Mouse (Mus musculus): ENCODE measurements around the gene Strn. TPM values are rescaled to one million over a fixed set of nuclear protein-coding genes. Genes with fewer than 3 reads are reported as not detected.

Strn gene
- polyA plus RNA-seq, 1 experiment = 6.0 TPM

DNA sequence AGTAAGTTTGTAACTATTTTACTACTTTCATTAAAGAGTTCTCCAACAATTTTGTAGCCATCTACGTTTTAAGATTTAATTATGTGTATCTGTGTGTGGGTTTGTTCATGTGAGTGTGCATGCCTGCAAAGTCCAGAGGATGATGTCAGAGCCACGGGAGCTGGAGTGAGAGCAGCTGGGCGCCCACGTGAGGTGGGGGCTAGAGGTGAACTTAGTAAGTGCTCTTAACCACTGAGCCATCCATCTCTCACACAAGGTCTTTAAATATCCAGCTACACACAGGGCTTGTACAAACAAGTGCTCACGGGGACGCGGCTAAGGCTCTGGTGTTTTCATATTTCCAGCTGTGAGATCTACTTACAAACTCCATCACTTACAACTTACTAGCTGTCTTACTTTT, 29.1 kb upstream of the Strn start:
- WGBS = 96% methylated on average over 7 of the region's 7 CpGs
- Histone ChIP-seq H3K4me3 (ENCODE audit: extremely low read depth, insufficient read depth, insufficient read length) (no peak overlapping the region), H3K27ac (ENCODE audit: insufficient read depth, low read length) (no peak overlapping the region), H3K27me3 (ENCODE audit: control insufficient read depth, insufficient read depth, low read length) (no peaks in the 10 kb centered on the region), H3K36me3 (ENCODE audit: control insufficient read depth, insufficient read depth, low read length) (peaks cover 35% of the 10 kb centered on the region), H3K4me1 (ENCODE audit: control insufficient read depth, insufficient read depth, insufficient read length) (no peaks in the 10 kb centered on the region)
- no peak for DNase-seq (ENCODE audit: low read depth in 1 of 2, low spot score in 2 of 2)
- TF ChIP-seq POLR2A (IDR thresholded peaks at IDR 0.05; ENCODE audit: low read depth, low read length) (no peak), CTCF (IDR thresholded peaks at IDR 0.05; ENCODE audit: extremely low read depth, insufficient read depth, insufficient read length, insufficient replicate concordance) (no peak)

DNA sequence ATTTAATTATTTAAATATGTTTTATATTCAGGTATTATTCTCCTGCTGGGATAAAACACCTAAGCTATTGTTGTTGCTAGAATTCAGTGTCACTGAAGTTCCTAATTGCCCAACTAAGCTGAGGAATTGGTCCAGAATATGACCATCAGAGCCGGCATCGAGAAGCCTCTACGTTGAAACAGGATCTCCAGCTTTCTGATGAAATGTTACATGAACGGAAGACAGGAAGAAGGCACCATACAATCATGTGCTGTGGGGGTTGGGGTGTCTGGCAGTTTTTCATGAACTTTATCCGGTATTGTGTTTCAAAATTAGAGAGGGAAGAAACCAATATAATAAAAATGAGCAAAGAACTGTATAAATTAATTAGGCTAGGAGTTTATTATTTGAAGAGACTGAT, 26.3 kb upstream of the Strn start:
- H3K4me1 ChIP-seq (ENCODE audit: control insufficient read depth, insufficient read depth, insufficient read length) = no peaks in the 10 kb centered on the region
- H3K27ac ChIP-seq (ENCODE audit: insufficient read depth, low read length) = no peak overlapping the region
- H3K27me3 ChIP-seq (ENCODE audit: control insufficient read depth, insufficient read depth, low read length) = no peaks in the 10 kb centered on the region
- H3K36me3 ChIP-seq (ENCODE audit: control insufficient read depth, insufficient read depth, low read length) = peaks cover 28% of the 10 kb centered on the region
- WGBS = 96% methylated on average over 5 of the region's 5 CpGs
- no peak overlapping the region for H3K4me3 ChIP-seq (ENCODE audit: extremely low read depth, insufficient read depth, insufficient read length)
- no peak for DNase-seq (ENCODE audit: low read depth in 1 of 2, low spot score in 2 of 2)
- TF ChIP-seq POLR2A (IDR thresholded peaks at IDR 0.05; ENCODE audit: low read depth, low read length) (no peak), CTCF (IDR thresholded peaks at IDR 0.05; ENCODE audit: extremely low read depth, insufficient read depth, insufficient read length, insufficient replicate concordance) (no peak)

DNA sequence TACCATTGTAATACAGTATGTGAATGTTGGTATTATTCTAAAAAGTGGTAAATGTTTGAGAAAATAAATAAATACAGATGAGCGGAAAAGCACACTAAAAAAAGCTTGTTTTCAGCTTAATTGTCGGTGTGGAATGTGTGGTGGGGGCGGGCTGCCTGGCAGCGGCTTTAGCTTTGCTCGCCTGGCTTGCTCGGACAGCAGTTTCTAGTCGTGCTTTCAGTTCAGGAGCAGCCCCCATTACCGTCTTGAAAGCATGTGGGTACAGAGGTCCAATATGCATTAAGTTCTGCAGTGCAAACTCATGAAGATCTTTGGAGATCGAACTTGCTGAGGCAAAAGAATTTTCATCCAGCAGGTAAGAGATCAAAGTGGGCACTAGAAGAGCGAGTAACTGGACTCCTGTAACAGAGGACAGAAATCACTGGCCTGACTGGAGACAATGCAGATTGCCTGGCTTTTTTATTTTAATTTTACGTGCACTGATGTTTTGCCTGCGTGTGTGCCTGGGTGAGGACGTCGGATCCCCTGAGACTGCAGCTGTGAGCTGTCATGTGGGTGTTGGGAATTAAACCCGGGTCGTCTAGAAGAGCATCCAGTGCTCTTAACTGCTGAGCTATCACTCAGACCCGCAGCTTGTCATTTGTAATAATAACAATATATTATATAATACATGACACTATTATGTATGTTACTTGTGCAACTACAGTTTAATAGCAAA, 16.1 kb upstream of the Strn start:
- 88% methylated on average over 17 of the region's 17 CpGs for WGBS
- no peaks in the 10 kb centered on the region for H3K27me3 ChIP-seq (ENCODE audit: control insufficient read depth, insufficient read depth, low read length)
- TF ChIP-seq POLR2A (IDR thresholded peaks at IDR 0.05; ENCODE audit: low read depth, low read length) (no peak), CTCF (IDR thresholded peaks at IDR 0.05; ENCODE audit: extremely low read depth, insufficient read depth, insufficient read length, insufficient replicate concordance) (no peak)
- no peak overlapping the region for H3K4me3 ChIP-seq (ENCODE audit: extremely low read depth, insufficient read depth, insufficient read length)
- H3K4me1 ChIP-seq (ENCODE audit: control insufficient read depth, insufficient read depth, insufficient read length) = no peaks in the 10 kb centered on the region
- peaks cover 24% of the 10 kb centered on the region for H3K36me3 ChIP-seq (ENCODE audit: control insufficient read depth, insufficient read depth, low read length)
- no peak overlapping the region for H3K27ac ChIP-seq (ENCODE audit: insufficient read depth, low read length)
- DNase-seq (ENCODE audit: low read depth in 1 of 2, low spot score in 2 of 2) = no peak

DNA sequence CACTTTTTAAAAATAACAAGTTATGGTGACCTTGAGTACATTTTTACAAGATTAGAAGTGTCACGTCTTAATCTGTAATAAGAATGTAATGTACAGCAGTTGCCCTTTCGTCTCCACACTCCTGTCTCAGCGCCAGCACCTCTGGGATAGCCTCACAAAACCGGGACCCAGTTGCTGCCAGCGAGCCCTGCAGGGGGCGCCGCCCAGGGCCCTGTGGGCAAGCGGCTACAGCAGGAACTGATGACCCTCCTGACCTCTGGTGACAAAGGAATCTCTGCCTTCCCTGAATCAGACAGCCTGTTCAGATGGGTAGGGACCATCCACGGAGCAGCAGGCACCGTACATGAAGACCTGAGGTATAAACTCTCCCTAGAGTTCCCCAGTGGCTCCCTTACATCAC, 15.1 kb upstream of the Strn start:
- Histone ChIP-seq H3K36me3 (ENCODE audit: control insufficient read depth, insufficient read depth, low read length) (peaks cover 22% of the 10 kb centered on the region), H3K4me1 (ENCODE audit: control insufficient read depth, insufficient read depth, insufficient read length) (no peaks in the 10 kb centered on the region), H3K4me3 (ENCODE audit: extremely low read depth, insufficient read depth, insufficient read length) (no peak overlapping the region), H3K27me3 (ENCODE audit: control insufficient read depth, insufficient read depth, low read length) (no peaks in the 10 kb centered on the region), H3K27ac (ENCODE audit: insufficient read depth, low read length) (no peak overlapping the region)
- 94% methylated on average over 10 of the region's 10 CpGs for WGBS
- TF ChIP-seq CTCF (IDR thresholded peaks at IDR 0.05; ENCODE audit: extremely low read depth, insufficient read depth, insufficient read length, insufficient replicate concordance) = no peak
- TF ChIP-seq POLR2A (IDR thresholded peaks at IDR 0.05; ENCODE audit: low read depth, low read length) = no peak
- DNase-seq (ENCODE audit: low read depth in 1 of 2, low spot score in 2 of 2) = no peak

DNA sequence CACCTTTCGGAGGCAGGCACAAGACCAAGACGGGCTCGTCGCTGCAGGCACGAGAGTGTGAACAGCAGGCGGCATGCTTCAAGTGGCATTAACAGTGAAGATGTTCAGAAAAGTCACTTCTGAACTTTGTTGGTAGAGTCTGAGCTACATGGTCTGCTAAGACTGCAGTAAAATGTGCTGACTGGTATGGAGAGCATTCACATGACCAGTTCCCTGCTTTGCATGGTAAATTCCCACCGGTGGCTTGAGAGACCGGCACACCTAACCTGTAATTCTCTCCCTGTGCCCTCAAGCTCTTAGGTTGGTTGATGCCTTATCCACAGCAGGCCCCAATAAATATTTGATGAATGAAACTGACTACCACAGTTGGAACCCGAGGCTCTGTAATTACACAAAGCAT, 11.4 kb upstream of the Strn start:
- H3K27ac ChIP-seq (ENCODE audit: insufficient read depth, low read length) = no peak overlapping the region
- no peaks in the 10 kb centered on the region for H3K27me3 ChIP-seq (ENCODE audit: control insufficient read depth, insufficient read depth, low read length)
- H3K4me1 ChIP-seq (ENCODE audit: control insufficient read depth, insufficient read depth, insufficient read length) = no peaks in the 10 kb centered on the region
- H3K4me3 ChIP-seq (ENCODE audit: extremely low read depth, insufficient read depth, insufficient read length) = no peak overlapping the region
- peaks cover 13% of the 10 kb centered on the region for H3K36me3 ChIP-seq (ENCODE audit: control insufficient read depth, insufficient read depth, low read length)
- WGBS = 95% methylated on average over 9 of the region's 9 CpGs
- TF ChIP-seq CTCF (IDR thresholded peaks at IDR 0.05; ENCODE audit: extremely low read depth, insufficient read depth, insufficient read length, insufficient replicate concordance) (no peak), POLR2A (IDR thresholded peaks at IDR 0.05; ENCODE audit: low read depth, low read length) (no peak)
- no peak for DNase-seq (ENCODE audit: low read depth in 1 of 2, low spot score in 2 of 2)

DNA sequence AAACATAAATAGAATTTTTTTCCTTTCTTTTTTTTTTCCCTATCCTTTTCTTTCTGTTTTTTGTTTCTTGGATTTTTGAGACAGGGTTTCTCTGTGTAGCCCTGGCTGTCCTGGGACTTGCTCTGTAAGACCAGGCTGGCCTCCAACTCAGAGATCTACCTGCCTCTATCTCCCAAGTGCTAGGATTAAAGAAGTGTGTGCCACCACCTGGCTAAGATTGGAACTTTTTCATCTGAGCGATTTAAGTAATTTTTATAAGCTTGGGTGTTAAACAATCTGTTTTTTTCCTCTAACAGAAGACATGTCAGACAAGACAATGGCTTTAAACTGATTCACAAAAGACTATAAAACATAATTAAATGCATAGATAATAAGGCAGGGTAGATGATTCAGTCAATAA, 1.4 kb upstream of the Strn start:
- no peak for DNase-seq (ENCODE audit: low read depth in 1 of 2, low spot score in 2 of 2)
- Histone ChIP-seq H3K27ac (ENCODE audit: insufficient read depth, low read length) (no peak overlapping the region), H3K4me3 (ENCODE audit: extremely low read depth, insufficient read depth, insufficient read length) (no peak overlapping the region), H3K36me3 (ENCODE audit: control insufficient read depth, insufficient read depth, low read length) (no peaks in the 10 kb centered on the region), H3K27me3 (ENCODE audit: control insufficient read depth, insufficient read depth, low read length) (no peaks in the 10 kb centered on the region), H3K4me1 (ENCODE audit: control insufficient read depth, insufficient read depth, insufficient read length) (peaks cover 2% of the 10 kb centered on the region; the same call in 1 of the 2 replicates)
- TF ChIP-seq CTCF (IDR thresholded peaks at IDR 0.05; ENCODE audit: extremely low read depth, insufficient read depth, insufficient read length, insufficient replicate concordance) (no peak), POLR2A (IDR thresholded peaks at IDR 0.05; ENCODE audit: low read depth, low read length) (no peak)
- 53% methylated on average over 1 of the region's 1 CpGs for WGBS

DNA sequence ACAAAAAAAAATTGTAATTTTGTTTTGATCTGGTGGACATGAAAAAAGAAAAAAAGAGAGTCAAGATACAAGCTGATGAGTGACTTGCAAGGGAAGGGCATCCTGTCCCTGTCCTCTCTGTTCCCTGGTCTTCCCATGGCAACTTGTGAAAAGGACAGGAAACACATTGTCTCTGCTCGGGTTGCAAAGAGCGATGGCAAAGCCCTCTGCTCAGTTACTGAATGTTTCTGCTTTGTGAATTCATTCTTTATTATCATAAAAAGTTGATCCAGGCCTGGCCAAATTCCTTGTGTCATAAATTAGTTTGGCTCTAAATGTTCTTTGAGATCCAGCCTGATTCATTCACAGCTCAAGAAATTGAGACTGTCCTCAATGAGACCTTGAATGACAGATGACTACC, 775 bp upstream of the Strn start:
- Histone ChIP-seq H3K27me3 (ENCODE audit: control insufficient read depth, insufficient read depth, low read length) (no peaks in the 10 kb centered on the region), H3K4me3 (ENCODE audit: extremely low read depth, insufficient read depth, insufficient read length) (no peak overlapping the region), H3K36me3 (ENCODE audit: control insufficient read depth, insufficient read depth, low read length) (no peaks in the 10 kb centered on the region), H3K27ac (ENCODE audit: insufficient read depth, low read length) (no peak overlapping the region), H3K4me1 (ENCODE audit: control insufficient read depth, insufficient read depth, insufficient read length) (peaks cover 2% of the 10 kb centered on the region; the same call in 1 of the 2 replicates)
- WGBS = 82% methylated on average over 2 of the region's 2 CpGs
- no peak for DNase-seq (ENCODE audit: low read depth in 1 of 2, low spot score in 2 of 2)
- TF ChIP-seq POLR2A (IDR thresholded peaks at IDR 0.05; ENCODE audit: low read depth, low read length) (no peak), CTCF (IDR thresholded peaks at IDR 0.05; ENCODE audit: extremely low read depth, insufficient read depth, insufficient read length, insufficient replicate concordance) (no peak)
